Mouse (Mus musculus) kidney, embryonic 16.5 days (tissue): ENCODE measurements at regions not wholly inside any gene's neighbourhood (a gene's known extent, or its start where the extent isn't known, plus 50 kb on each side); places are given as distances from the start of the nearest gene placed in this dataset.

Source experiments
- ATAC-seq: fragments of 200-750 bp; cut with Nextera tagmentation; 2 replicates; pipeline ENCODE4 v1.8.0; 2017; ENCODE audit warnings: moderate TSS enrichment; ENCODE audit not compliant: low FRiP score, low TSS enrichment
- H3K27ac ChIP-seq: fragments of 300-500 bp; sonication (generic); 2 replicates; pipeline ENCODE4 v1.5.1; 2014; ENCODE audit warnings: low read length
- H3K27me3 ChIP-seq: fragments of 300-500 bp; sonication (generic); 2 replicates; pipeline ENCODE4 v1.6.1; 2014; ENCODE audit warnings: low read length, control low read depth, mixed read lengths; ENCODE audit not compliant: insufficient read depth
- H3K36me3 ChIP-seq: fragments of 300-500 bp; sonication (generic); 2 replicates; pipeline ENCODE4 v1.6.1; 2014; ENCODE audit warnings: low read length, control low read depth, mixed read lengths; ENCODE audit not compliant: insufficient read depth
- H3K4me1 ChIP-seq: fragments of 300-500 bp; sonication (generic); 2 replicates; pipeline ENCODE4 v1.6.1; 2014; ENCODE audit warnings: low read length, control low read depth, mixed read lengths; ENCODE audit not compliant: insufficient read depth
- H3K4me2 ChIP-seq: fragments of 300-500 bp; sonication (generic); replicated peaks from 2 replicates; pipeline ENCODE4 v1.6.1; 2014; ENCODE audit warnings: low read depth, low read length
- H3K4me3 ChIP-seq: fragments of 300-500 bp; sonication (generic); 2 replicates; pipeline ENCODE4 v1.5.1; 2014; ENCODE audit warnings: mild to moderate bottlenecking, low read length
- H3K9ac ChIP-seq: fragments of 300-500 bp; sonication (generic); replicated peaks from 2 replicates; pipeline ENCODE4 v1.6.1; 2014; ENCODE audit warnings: low read length
- H3K9me3 ChIP-seq: fragments of 300-500 bp; sonication (generic); 2 replicates; pipeline ENCODE4 v1.6.1; 2016; ENCODE audit warnings: low read length, control low read depth
- WGBS: fragments of 180-500 bp; shearing (Covaris S2); extraction: QIAGEN DNeasy Blood & Tissue Kit; methylation state at CpG from one replicate; pipeline ENCODE4 v1.1.7; 2014; 5-methylcytosine and 5-hydroxymethylcytosine counted together

- Histone ChIP-seq H3K4me1 (no peaks in the 10 kb centered on the region), H3K36me3 (no peaks in the 10 kb centered on the region), H3K27ac (no peak overlapping the region), H3K4me3 (no peak overlapping the region), H3K9ac (no peak overlapping the region), H3K9me3 (no peaks in the 10 kb centered on the region), H3K27me3 (peaks cover 5% of the 10 kb centered on the region), H3K4me2 (no peak overlapping the region)
- WGBS: 56% methylated on average over 3 of the region's 3 CpGs
- ATAC-seq: no peak
Observed at GRCm38 (mm10) chr6:84328030-84328390, 265.7 kb downstream of the Cyp26b1 start.

DNA sequence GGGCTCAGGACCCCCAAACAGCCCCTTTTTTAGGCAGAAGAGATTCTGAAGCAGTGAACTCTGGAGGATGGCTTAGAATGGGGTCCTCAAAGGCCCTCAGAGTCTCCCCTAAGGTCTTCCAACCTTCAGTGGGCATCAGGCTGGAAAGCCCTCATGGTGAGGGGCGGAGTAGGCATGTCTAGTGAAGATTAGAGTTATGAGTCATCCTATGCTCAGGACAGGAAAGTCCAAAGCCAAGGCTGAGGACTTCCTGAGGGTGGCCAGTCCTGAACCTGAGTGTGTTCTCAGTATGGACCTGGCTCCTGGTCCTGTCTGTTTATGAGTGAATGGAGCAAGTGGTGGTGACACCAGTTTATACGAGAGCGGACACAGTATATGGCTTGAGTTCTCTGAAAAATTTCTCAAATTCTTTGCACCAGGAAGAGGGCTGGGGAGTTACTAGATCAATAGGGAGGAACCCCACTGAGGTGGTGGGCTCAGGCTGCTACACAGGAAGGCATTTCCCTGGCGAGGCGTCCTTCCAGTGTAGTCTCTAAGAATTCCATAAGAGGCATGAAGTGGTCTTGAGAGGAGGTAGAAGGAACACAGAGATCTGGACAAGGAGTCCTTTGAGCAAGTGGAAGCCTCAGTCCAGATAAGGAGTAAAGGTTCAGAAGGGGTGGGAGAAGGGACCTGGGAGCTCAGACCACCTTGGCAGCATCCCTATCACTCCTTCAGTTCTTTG lies 266.2 kb downstream of the Cyp26b1 start:
- no peak for ATAC-seq

DNA sequence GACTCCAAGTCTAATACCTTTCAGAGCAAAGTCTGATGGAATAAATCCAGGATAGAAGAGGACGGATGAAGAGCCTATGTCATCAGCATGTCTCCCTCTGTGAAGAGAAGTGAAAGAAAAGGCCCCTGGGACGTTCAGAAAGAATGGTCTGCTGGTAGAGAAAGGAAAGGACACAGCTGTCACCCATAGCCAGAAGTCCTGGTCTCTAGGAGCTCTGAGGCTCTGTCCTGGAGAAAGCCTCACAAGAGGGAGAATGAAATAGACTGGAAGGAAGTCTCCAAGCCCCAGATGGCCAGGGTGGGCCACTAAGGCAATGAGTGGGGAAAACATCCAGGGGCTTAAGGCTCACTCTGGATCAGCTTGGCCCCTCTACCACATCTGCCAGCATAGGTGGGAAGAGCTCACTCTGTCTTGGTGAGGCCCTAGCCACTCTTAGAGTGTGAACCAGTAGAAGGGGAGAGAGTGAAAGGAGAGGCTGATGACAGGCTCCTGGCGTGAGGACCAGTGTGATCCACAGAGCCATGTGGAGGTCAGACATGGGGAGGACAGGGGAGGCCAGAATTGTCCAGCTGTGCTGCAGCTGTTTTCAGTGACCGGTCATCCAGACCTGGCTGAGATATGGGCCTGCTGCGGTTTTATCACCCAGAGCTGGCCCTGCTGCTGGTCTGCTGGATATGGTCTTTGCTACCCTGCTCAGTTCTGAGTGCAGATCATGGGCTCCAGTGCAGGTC lies 268.2 kb downstream of the Cyp26b1 start:
- Histone ChIP-seq H3K27ac (no peak overlapping the region), H3K4me1 (no peaks in the 10 kb centered on the region), H3K4me3 (no peak overlapping the region), H3K27me3 (peaks cover 5% of the 10 kb centered on the region), H3K36me3 (no peaks in the 10 kb centered on the region), H3K9ac (no peak overlapping the region), H3K4me2 (no peak overlapping the region), H3K9me3 (no peaks in the 10 kb centered on the region)
- ATAC-seq: peak; percentile 70; the same call in 1 of the 2 replicates
- WGBS: 57% methylated on average over 5 of the region's 5 CpGs

More for the DNA sequence above, 266.2 kb downstream of the Cyp26b1 start:
- Histone ChIP-seq H3K27ac (no peak overlapping the region), H3K27me3 (peaks cover 5% of the 10 kb centered on the region), H3K4me1 (no peaks in the 10 kb centered on the region), H3K36me3 (no peaks in the 10 kb centered on the region), H3K4me3 (no peak overlapping the region), H3K4me2 (no peak overlapping the region), H3K9me3 (no peaks in the 10 kb centered on the region), H3K9ac (no peak overlapping the region)
- WGBS: 75% methylated on average over 5 of the region's 5 CpGs

DNA sequence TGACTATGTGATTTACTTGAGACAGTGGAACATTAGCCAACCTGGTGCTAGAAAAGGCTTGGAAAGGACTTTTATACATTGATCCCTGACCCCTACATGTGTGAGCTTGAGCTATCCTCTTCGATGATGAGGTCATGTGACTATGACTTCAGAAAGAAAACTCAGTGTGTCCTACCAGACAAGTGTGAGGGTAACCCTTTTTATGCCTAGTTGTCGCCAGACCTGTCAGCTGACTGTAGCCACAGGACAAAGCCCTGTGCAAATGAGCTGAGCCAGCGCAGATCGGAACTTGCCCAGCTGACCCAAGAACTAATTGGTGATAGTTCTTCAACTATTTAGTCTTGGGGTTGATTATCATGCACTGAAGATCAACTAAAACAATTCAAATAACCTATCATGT lies 269.5 kb downstream of the Cyp26b1 start:
- H3K4me2 ChIP-seq: no peak overlapping the region
- H3K9ac ChIP-seq: no peak overlapping the region
- H3K36me3 ChIP-seq: no peaks in the 10 kb centered on the region
- no peak for ATAC-seq
- H3K4me1 ChIP-seq: no peaks in the 10 kb centered on the region
- no peak overlapping the region for H3K27ac ChIP-seq
- no peak overlapping the region for H3K4me3 ChIP-seq
- WGBS: 90% methylated on average over 4 of the region's 4 CpGs
- peaks cover 5% of the 10 kb centered on the region for H3K27me3 ChIP-seq
- H3K9me3 ChIP-seq: no peaks in the 10 kb centered on the region

GRCm38 (mm10) chr6:84322528-84322927 lies 271.2 kb downstream of the Cyp26b1 start:
- H3K27ac ChIP-seq: no peak overlapping the region
- H3K9me3 ChIP-seq: no peaks in the 10 kb centered on the region
- H3K4me1 ChIP-seq: 0 out of 2 replicates have a peak, but pooled peaks cover 5% of the 10 kb centered on the region
- H3K36me3 ChIP-seq: no peaks in the 10 kb centered on the region
- ATAC-seq: no peak
- no peak overlapping the region for H3K4me3 ChIP-seq
- no peak overlapping the region for H3K9ac ChIP-seq
- 83% methylated on average over 4 of the region's 4 CpGs for WGBS
- peaks cover under 1% of the 10 kb centered on the region; the same call in 1 of the 2 replicates for H3K27me3 ChIP-seq
- no peak overlapping the region for H3K4me2 ChIP-seq

DNA sequence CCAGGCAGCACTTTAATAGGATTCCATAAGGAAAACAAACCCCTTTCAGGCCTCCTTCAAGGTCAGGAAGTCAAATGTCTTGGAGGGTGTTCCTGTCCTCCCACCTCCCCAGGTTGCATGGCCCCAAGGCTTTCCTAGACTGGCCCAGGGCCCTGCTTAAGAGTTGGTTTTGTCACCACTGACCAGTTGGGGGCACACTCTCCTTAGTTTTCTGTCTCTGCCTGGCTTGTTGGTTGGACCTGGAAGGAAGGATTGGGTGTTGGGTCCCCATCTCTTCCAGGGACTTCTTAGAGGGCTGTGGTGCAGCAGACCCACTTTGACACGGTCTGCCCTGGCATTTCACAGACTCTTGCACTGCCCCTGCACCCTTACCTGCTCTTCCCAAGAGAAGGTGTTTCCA lies 273.1 kb downstream of the Cyp26b1 start:
- Histone ChIP-seq H3K4me2 (no peak overlapping the region), H3K27me3 (no peaks in the 10 kb centered on the region), H3K9me3 (no peaks in the 10 kb centered on the region), H3K4me1 (0 out of 2 replicates have a peak, but pooled peaks cover 5% of the 10 kb centered on the region), H3K4me3 (no peak overlapping the region), H3K36me3 (no peaks in the 10 kb centered on the region), H3K9ac (no peak overlapping the region), H3K27ac (no peak overlapping the region)
- ATAC-seq: no peak
- 63% methylated on average over 1 of the region's 1 CpGs for WGBS

GRCm38 (mm10) chr6:84318774-84319173 lies 274.9 kb downstream of the Cyp26b1 start:
- Histone ChIP-seq H3K9ac (no peak overlapping the region), H3K9me3 (no peaks in the 10 kb centered on the region), H3K36me3 (no peaks in the 10 kb centered on the region), H3K4me1 (0 out of 2 replicates have a peak, but pooled peaks cover 5% of the 10 kb centered on the region), H3K27me3 (no peaks in the 10 kb centered on the region), H3K4me2 (no peak overlapping the region), H3K4me3 (no peak overlapping the region), H3K27ac (no peak overlapping the region)
- no peak for ATAC-seq
- 19% methylated on average over 4 of the region's 4 CpGs for WGBS

- WGBS: 70% methylated on average over 1 of the region's 1 CpGs
- Histone ChIP-seq H3K9ac (no peak overlapping the region), H3K4me3 (no peak overlapping the region), H3K4me1 (0 out of 2 replicates have a peak, but pooled peaks cover 5% of the 10 kb centered on the region), H3K9me3 (no peaks in the 10 kb centered on the region), H3K27ac (no peak overlapping the region), H3K4me2 (no peak overlapping the region), H3K36me3 (no peaks in the 10 kb centered on the region), H3K27me3 (no peaks in the 10 kb centered on the region; the same call in 1 of the 2 replicates)
- no peak for ATAC-seq
Observed at GRCm38 (mm10) chr6:84317026-84317425, 276.7 kb downstream of the Cyp26b1 start.

GRCm38 (mm10) chr6:84315175-84315912 lies 278.4 kb downstream of the Cyp26b1 start:
- ATAC-seq: no peak
- Histone ChIP-seq H3K4me2 (no peak overlapping the region), H3K27ac (no peak overlapping the region), H3K4me3 (no peak overlapping the region), H3K27me3 (no peaks in the 10 kb centered on the region; the same call in 1 of the 2 replicates), H3K9ac (no peak overlapping the region), H3K9me3 (no peaks in the 10 kb centered on the region), H3K4me1 (0 out of 2 replicates have a peak, but pooled peaks cover 5% of the 10 kb centered on the region), H3K36me3 (no peaks in the 10 kb centered on the region)
- 73% methylated on average over 8 of the region's 8 CpGs for WGBS
